Mouse (Mus musculus) hindbrain, embryonic 12.5 days (tissue): ENCODE results near the gene Mthfd2. TPM values are rescaled to one million over a fixed set of nuclear protein-coding genes. Genes with fewer than 3 reads are reported as not detected.

Experiments
- ATAC-seq: fragments of 200-750 bp; cut with Nextera tagmentation; 2 replicates; pipeline ENCODE4 v1.8.0; 2017; ENCODE audit warnings: moderate TSS enrichment; ENCODE audit not compliant: low FRiP score
- H3K27ac ChIP-seq: fragments of 300-500 bp; sonication (generic); 2 replicates; pipeline ENCODE4 v1.5.1; 2016; ENCODE audit warnings: mild to moderate bottlenecking
- H3K27me3 ChIP-seq: fragments of 300-500 bp; sonication (generic); 2 replicates; pipeline ENCODE4 v1.6.1; 2016; ENCODE audit warnings: mild to moderate bottlenecking
- H3K36me3 ChIP-seq: fragments of 300-500 bp; sonication (generic); 2 replicates; pipeline ENCODE4 v1.6.1; 2016; ENCODE audit warnings: mild to moderate bottlenecking
- H3K4me1 ChIP-seq: fragments of 300-500 bp; sonication (generic); 2 replicates; pipeline ENCODE4 v1.6.1; 2016
- H3K4me2 ChIP-seq: fragments of 300-500 bp; sonication (generic); replicated peaks from 2 replicates; pipeline ENCODE4 v1.6.1; 2016; ENCODE audit warnings: mild to moderate bottlenecking
- H3K4me3 ChIP-seq: fragments of 300-500 bp; sonication (generic); 2 replicates; pipeline ENCODE4 v1.5.1; 2016; ENCODE audit warnings: mild to moderate bottlenecking
- H3K9ac ChIP-seq: fragments of 300-500 bp; sonication (generic); 2 replicates; pipeline ENCODE4 v1.6.1; 2016; ENCODE audit warnings: mild to moderate bottlenecking, moderate library complexity
- H3K9me3 ChIP-seq: fragments of 300-500 bp; sonication (generic); replicated peaks from 2 replicates; pipeline ENCODE4 v1.6.1; 2016; ENCODE audit warnings: mild to moderate bottlenecking
- WGBS: fragments of 180-500 bp; shearing (Covaris S2); methylation state at CpG from one replicate; pipeline ENCODE4 v1.1.7; 2016; 5-methylcytosine and 5-hydroxymethylcytosine counted together
- polyA plus RNA-seq: library from polyadenylated mRNA; unstranded; fragments of >200 nt; fragmentation: Nextera tagmentation; extraction: Ambion mirVana; gene quantifications from 2 replicates; pipeline ENCODE4 v1.2.1, GENCODE M21; 2016

Mthfd2 gene
- 29.8 and 30.0 TPM in 2 replicates for polyA plus RNA-seq

- Histone ChIP-seq H3K9me3 (no peaks in the 10 kb centered on the region), H3K4me2 (peak within 1 kb of the TSS; percentile 73), H3K27ac (peak within 1 kb of the TSS; percentile 92), H3K27me3 (no peaks in the 10 kb centered on the region), H3K9ac (peak within 1 kb of the TSS; percentile 96), H3K36me3 (peaks cover 10% of the 10 kb centered on the region), H3K4me1 (peaks cover 16% of the 10 kb centered on the region), H3K4me3 (peak within 1 kb of the TSS; percentile 91)
- peak; percentile 99 for ATAC-seq
- 1% methylated on average over 61 of the region's 65 CpGs for WGBS
Measured at GRCm38 (mm10) chr6:83325525-83326393, at the start of gene Mthfd2, which contains the start of gene Mob1a. Gene Mthfd2, minus strand, starts transcription at chr6:83325908. Gene Mob1a, plus strand, starts transcription at chr6:83326016.

- H3K9me3 ChIP-seq = no peaks in the 10 kb centered on the region
- H3K9ac ChIP-seq = no peak overlapping the region
- H3K36me3 ChIP-seq = peaks cover 99% of the 10 kb centered on the region
- 84% methylated on average over 9 of the region's 9 CpGs for WGBS
- no peaks in the 10 kb centered on the region for H3K4me1 ChIP-seq
- H3K27ac ChIP-seq = no peak overlapping the region
- H3K4me3 ChIP-seq = no peak overlapping the region
- H3K4me2 ChIP-seq = no peak overlapping the region
- H3K27me3 ChIP-seq = no peaks in the 10 kb centered on the region
- ATAC-seq = no peak
Measured at GRCm38 (mm10) chr6:83373704-83374300, 48.1 kb upstream of the Mthfd2 start.

DNA sequence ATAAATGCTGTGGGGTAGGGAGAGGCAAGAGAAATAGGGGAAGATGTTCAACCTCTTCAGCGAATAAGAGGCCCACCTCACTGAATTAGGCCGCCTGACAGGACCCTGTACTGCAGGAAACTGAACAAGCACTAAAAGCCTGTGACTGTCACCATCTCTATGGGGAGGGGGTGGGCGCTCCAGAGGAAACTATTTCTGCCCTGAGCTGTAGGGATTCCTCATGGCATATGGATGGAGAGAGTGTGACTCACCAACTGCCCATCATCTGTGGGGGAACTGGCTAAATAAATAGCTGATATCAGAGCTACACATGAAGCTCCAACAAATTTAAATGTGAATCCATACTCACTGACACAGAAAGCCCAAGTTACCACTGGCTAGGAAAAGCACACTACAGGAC lies 45.6 kb upstream of the Mthfd2 start:
- Histone ChIP-seq H3K9ac (no peak overlapping the region), H3K36me3 (peaks cover 98% of the 10 kb centered on the region), H3K4me2 (no peak overlapping the region), H3K9me3 (no peaks in the 10 kb centered on the region), H3K27me3 (no peaks in the 10 kb centered on the region), H3K27ac (no peak overlapping the region), H3K4me3 (no peak overlapping the region), H3K4me1 (no peaks in the 10 kb centered on the region)
- ATAC-seq = no peak
- 85% methylated on average over 3 of the region's 3 CpGs for WGBS

DNA sequence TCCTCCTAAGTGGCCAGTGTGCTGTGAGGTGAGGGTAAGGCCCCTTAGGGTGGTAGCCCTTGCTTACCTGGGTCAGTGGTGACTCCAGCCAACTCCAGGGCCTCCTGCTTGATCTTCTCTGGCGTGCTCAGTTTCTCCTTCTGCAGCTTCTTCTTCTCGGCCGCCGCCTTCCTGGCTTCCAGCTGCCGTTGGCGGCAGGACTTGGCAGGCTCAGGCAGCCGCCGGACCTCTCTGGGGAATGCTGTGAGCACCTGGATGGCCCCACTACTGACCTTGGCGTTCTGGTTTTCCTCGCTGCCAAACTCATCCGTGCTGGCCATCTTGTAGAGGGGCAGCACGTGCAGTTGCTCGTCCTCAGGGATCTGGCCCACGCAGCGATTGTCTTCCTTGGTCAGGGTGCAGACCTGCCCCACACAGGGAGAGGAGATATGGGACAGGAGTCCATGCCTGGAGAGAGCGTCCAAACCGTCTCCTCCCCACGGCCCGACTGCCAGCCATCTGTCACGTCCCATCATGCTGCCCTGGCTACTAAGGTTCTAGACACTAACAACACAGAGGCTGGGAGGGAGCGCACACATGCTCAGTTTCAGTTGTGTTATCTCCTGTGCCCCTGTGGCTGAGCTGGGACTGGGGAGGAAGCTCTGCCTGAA lies 44.7 kb upstream of the Mthfd2 start:
- WGBS = 94% methylated on average over 21 of the region's 21 CpGs
- no peak overlapping the region for H3K9ac ChIP-seq

GRCm38 (mm10) chr6:83363075-83363474 lies 37.4 kb upstream of the Mthfd2 start:
- Histone ChIP-seq H3K27me3 (no peaks in the 10 kb centered on the region), H3K9ac (no peak overlapping the region), H3K4me3 (no peak overlapping the region), H3K27ac (no peak overlapping the region), H3K4me2 (no peak overlapping the region), H3K4me1 (no peaks in the 10 kb centered on the region), H3K9me3 (no peaks in the 10 kb centered on the region), H3K36me3 (peaks cover 57% of the 10 kb centered on the region)
- 93% methylated on average over 12 of the region's 12 CpGs for WGBS
- no peak for ATAC-seq

More for the DNA sequence above, 44.7 kb upstream of the Mthfd2 start:
- ATAC-seq = no peak
- H3K27me3 ChIP-seq = no peaks in the 10 kb centered on the region
- H3K27ac ChIP-seq = no peak overlapping the region
- H3K9me3 ChIP-seq = no peaks in the 10 kb centered on the region
- no peak overlapping the region for H3K4me2 ChIP-seq
- no peak overlapping the region for H3K4me3 ChIP-seq
- no peaks in the 10 kb centered on the region for H3K4me1 ChIP-seq
- peaks cover 92% of the 10 kb centered on the region for H3K36me3 ChIP-seq

DNA sequence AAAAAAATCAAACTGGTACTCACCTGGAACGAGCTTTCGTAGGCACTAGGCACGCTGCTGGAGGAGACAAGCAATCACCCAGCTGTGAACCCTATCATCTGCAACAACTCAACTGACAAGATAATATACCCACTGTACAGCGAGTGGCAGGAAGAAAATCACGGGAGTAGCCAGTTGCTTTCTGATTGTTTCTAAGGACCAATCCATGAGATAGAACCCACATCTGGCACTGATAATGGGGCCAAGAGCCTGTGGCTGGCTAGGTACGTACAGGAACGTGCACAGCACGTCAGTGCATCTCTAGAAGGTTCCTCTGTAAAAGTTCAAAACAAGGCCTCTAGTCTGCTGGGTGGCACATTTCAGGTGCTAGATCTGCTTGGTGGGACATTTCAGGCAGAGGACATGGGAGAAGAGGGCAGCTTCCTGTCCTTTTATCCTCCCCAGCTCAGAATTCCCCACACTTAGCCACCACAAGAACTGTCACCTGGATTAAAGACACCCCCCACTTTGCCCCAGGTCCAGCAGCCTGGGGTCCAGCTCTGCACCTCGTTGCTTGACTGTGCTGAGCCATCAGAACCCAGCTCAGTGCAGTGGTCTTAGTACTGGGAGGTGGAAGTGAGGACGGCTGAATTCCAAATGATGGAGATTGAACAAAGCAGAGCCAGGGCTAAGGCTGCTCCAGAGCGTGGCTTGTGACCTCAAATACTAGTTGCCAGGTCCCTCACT lies 36.0 kb upstream of the Mthfd2 start:
- Histone ChIP-seq H3K4me3 (no peak overlapping the region), H3K27ac (no peak overlapping the region), H3K4me1 (no peaks in the 10 kb centered on the region), H3K36me3 (peaks cover 45% of the 10 kb centered on the region), H3K9me3 (no peaks in the 10 kb centered on the region), H3K27me3 (no peaks in the 10 kb centered on the region), H3K4me2 (no peak overlapping the region), H3K9ac (no peak overlapping the region)
- WGBS = 87% methylated on average over 11 of the region's 11 CpGs
- no peak for ATAC-seq

- no peaks in the 10 kb centered on the region for H3K9me3 ChIP-seq
- ATAC-seq = no peak
- no peak overlapping the region for H3K9ac ChIP-seq
- no peaks in the 10 kb centered on the region for H3K27me3 ChIP-seq
- H3K36me3 ChIP-seq = peaks cover 59% of the 10 kb centered on the region
- H3K27ac ChIP-seq = no peak overlapping the region
- no peak overlapping the region for H3K4me2 ChIP-seq
- H3K4me1 ChIP-seq = no peaks in the 10 kb centered on the region
- 95% methylated on average over 10 of the region's 10 CpGs for WGBS
- no peak overlapping the region for H3K4me3 ChIP-seq
Measured at GRCm38 (mm10) chr6:83357436-83357835, 31.7 kb upstream of the Mthfd2 start.

GRCm38 (mm10) chr6:83356569-83357138 lies 30.9 kb upstream of the Mthfd2 start:
- no peaks in the 10 kb centered on the region for H3K9me3 ChIP-seq
- no peak overlapping the region for H3K4me2 ChIP-seq
- no peaks in the 10 kb centered on the region for H3K27me3 ChIP-seq
- no peak overlapping the region for H3K9ac ChIP-seq
- no peaks in the 10 kb centered on the region for H3K4me1 ChIP-seq
- 24% methylated on average over 7 of the region's 7 CpGs for WGBS
- H3K4me3 ChIP-seq = no peak overlapping the region
- peak; percentile 67; the same call in 1 of the 2 replicates for ATAC-seq
- H3K27ac ChIP-seq = no peak overlapping the region
- H3K36me3 ChIP-seq = peaks cover 55% of the 10 kb centered on the region

- ATAC-seq = no peak
- WGBS = 85% methylated on average over 9 of the region's 9 CpGs
- no peaks in the 10 kb centered on the region for H3K27me3 ChIP-seq
- H3K4me3 ChIP-seq = no peak overlapping the region
- H3K9me3 ChIP-seq = no peaks in the 10 kb centered on the region
- H3K27ac ChIP-seq = no peak overlapping the region
- H3K4me2 ChIP-seq = no peak overlapping the region
- no peak overlapping the region for H3K9ac ChIP-seq
- peaks cover 44% of the 10 kb centered on the region for H3K36me3 ChIP-seq
- peaks cover 5% of the 10 kb centered on the region for H3K4me1 ChIP-seq
Measured at GRCm38 (mm10) chr6:83354856-83355781, 29.4 kb upstream of the Mthfd2 start.

DNA sequence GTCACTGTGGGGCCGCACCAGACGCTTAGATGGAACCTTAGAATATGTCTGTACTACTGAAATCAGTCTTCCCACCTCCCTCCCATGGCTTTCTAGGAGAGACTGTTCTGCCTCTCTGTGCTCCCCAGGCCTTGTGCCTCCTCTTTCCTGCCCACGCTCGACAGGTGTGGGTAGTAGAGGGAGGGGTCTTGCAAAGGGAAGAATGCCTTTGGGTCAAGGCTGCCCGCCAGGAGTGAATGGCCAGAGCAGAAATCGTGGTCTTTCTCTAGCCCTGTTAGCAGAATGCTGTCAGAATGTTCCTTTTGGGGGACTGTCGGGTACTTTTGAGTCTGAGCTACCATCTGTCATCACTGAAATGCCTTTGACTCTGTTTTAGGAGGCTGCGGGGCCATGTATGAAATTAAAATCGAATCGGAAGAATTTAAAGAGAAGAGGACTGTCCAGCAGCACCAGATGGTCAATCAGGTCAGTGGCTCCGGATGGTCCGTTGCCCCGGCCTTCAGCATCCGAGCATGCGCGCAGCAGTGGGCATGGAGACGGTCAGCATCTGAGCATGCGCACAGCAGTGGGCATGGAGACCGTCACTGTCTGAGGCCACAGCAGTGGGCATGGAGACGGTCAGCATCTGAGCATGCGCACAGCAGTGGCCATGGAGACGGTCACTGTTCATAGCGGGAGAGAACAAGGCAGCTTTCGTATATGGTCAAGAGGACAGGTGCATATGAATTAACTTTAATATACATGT lies 27.1 kb upstream of the Mthfd2 start:
- peaks cover 13% of the 10 kb centered on the region for H3K4me1 ChIP-seq
- H3K4me3 ChIP-seq = no peak overlapping the region
- no peak overlapping the region for H3K27ac ChIP-seq
- H3K9ac ChIP-seq = no peak overlapping the region
- no peaks in the 10 kb centered on the region for H3K9me3 ChIP-seq
- ATAC-seq = no peak
- peaks cover 26% of the 10 kb centered on the region for H3K36me3 ChIP-seq
- no peaks in the 10 kb centered on the region for H3K27me3 ChIP-seq
- no peak overlapping the region for H3K4me2 ChIP-seq
- WGBS = 95% methylated on average over 22 of the region's 24 CpGs
